Mouse (Mus musculus) hindbrain, embryonic 10.5 days (tissue): Measurements from ENCODE around the gene Zfp974. TPM values are rescaled to one million over a fixed set of nuclear protein-coding genes. Genes with fewer than 3 reads are reported as not detected.
A peak's percentile ranks its signal among the peaks of the same experiment; 100 is the strongest.

Experiments
- DNase-seq: peaks from one replicate; pipeline ENCODE4 v3.0.0-alpha.2; 2017; ENCODE audit warnings: low spot score
- H3K27ac ChIP-seq: fragments of 300-500 bp; sonication (generic); 2 replicates; pipeline ENCODE4 v1.5.1; 2016; ENCODE audit warnings: mild to moderate bottlenecking, moderate library complexity
- H3K27me3 ChIP-seq: fragments of 300-500 bp; sonication (generic); 2 replicates; pipeline ENCODE4 v1.6.1; 2016; ENCODE audit warnings: mild to moderate bottlenecking; ENCODE audit not compliant: poor library complexity, insufficient read depth, severe bottlenecking
- H3K36me3 ChIP-seq: fragments of 300-500 bp; sonication (generic); 2 replicates; pipeline ENCODE4 v1.6.1; 2016; ENCODE audit warnings: mild to moderate bottlenecking, moderate library complexity
- H3K4me1 ChIP-seq: fragments of 300-500 bp; sonication (generic); replicated peaks from 2 replicates; pipeline ENCODE4 v1.6.1; 2016; ENCODE audit warnings: mild to moderate bottlenecking
- H3K4me3 ChIP-seq: fragments of 300-500 bp; sonication (generic); 2 replicates; pipeline ENCODE4 v1.5.1; 2016; ENCODE audit warnings: mild to moderate bottlenecking, moderate library complexity
- H3K9me3 ChIP-seq: fragments of 300-500 bp; sonication (generic); 2 replicates; pipeline ENCODE4 v1.6.1; 2016; ENCODE audit warnings: mild to moderate bottlenecking, moderate library complexity
- WGBS: fragments of 180-500 bp; shearing (Covaris S2); methylation state at CpG from one replicate; pipeline ENCODE4 v1.1.7; 2016; 5-methylcytosine and 5-hydroxymethylcytosine counted together
- polyA plus RNA-seq: library from polyadenylated mRNA; unstranded; fragments of >200 nt; fragmentation: Nextera tagmentation; extraction: Ambion mirVana; gene quantifications from 2 replicates; pipeline ENCODE4 v1.2.1, GENCODE M21; 2016

Gene Zfp974
- polyA plus RNA-seq, 1 experiment from 2014 or later, result 11.5 TPM

DNA sequence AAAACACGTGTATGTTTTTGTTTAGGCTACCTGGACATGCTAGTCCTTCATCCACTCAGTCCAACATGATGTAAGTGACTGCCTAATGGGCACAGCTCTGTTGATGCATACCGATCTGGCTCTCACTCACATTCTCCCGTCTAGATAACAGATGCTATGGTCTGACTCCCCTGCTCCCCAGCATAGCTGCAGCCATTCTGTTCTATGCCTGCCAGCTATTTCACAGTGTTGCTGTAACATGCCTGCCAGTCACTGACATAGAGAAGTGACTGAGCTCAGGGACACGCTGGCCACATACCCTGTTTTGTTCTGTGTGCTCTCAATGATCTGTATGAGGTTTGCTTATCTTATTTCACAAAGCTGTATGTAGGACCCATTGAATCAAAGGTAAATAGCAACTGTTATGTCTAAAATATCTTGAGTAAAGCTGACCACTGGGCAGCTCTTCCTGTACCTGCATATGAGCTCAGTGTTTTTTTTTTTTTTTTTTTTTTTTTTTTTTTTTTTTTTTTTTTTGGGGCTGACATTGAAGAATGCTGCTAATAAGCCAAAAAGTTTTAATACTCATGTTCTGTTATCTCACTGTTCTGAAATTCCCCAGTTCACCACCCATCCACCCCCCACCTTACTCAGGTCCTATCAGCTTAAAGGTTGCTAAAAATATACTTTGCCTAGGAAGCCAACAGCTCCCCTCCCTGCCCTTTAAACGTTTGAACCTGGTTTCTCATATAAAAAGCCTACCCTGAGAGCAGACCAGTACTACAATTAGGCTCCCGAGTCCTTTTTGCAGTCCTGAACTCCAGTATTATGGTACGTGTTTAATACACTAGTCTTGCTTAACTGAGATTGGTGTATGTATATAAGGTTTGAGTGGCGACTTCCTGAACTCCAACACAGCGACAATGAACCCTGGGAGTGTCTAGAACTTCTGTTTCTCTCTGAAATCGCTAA is 69.7 kb downstream of the Zfp974 start:
- DNase-seq, result no peak
- Histone ChIP-seq H3K4me1 (peaks cover 19% of the 10 kb centered on the region), H3K9me3 (peaks cover 5% of the 10 kb centered on the region; the same call in 1 of the 2 replicates), H3K4me3 (peak overlapping the region; percentile 72), H3K27me3 (no peaks in the 10 kb centered on the region), H3K27ac (peak overlapping the region; percentile 89), H3K36me3 (peaks cover 40% of the 10 kb centered on the region)
- 37% methylated on average over 10 of the region's 10 CpGs for WGBS

Other genes with a start within 250 kb of the Zfp974 start
- gene Zfp607b, start 240.1 kb downstream of the Zfp974 start, polyA plus RNA-seq, result 5.2 and 6.6 TPM in 2 replicates
- gene Zfp60, start 198.1 kb downstream of the Zfp974 start, polyA plus RNA-seq, result 55.2 and 62.2 TPM in 2 replicates
- 1.9 and 2.0 TPM in 2 replicates for gene Zfp626, start 122.3 kb downstream of the Zfp974 start, polyA plus RNA-seq
- 9.0 and 11.0 TPM in 2 replicates for gene Zfp59, start 90.9 kb downstream of the Zfp974 start, polyA plus RNA-seq
- gene Zfp607a, start 71.9 kb downstream of the Zfp974 start, polyA plus RNA-seq, result 2.4 and 3.6 TPM in 2 replicates
- 18.3 and 20.9 TPM in 2 replicates for gene Zfp780b, start 49.7 kb upstream of the Zfp974 start, polyA plus RNA-seq
- 5.9 and 7.7 TPM in 2 replicates for gene Zfp850, start 84.7 kb upstream of the Zfp974 start, polyA plus RNA-seq
- 436 and 447 TPM in 2 replicates for gene Psmc4, start 120.6 kb upstream of the Zfp974 start, polyA plus RNA-seq
- gene Fcgbp, start 141.8 kb upstream of the Zfp974 start, polyA plus RNA-seq, result 0.03 and 0.32 TPM in 2 replicates
- 0.09 and 0.13 TPM in 2 replicates for gene 9530053A07Rik, start 200.0 kb upstream of the Zfp974 start, polyA plus RNA-seq
- 123 and 147 TPM in 2 replicates for gene Fbl, start 240.2 kb upstream of the Zfp974 start, polyA plus RNA-seq